Mouse (Mus musculus) monocyte, adult 59 days (primary cell): ENCODE data around the gene Psmc6. TPM values are rescaled to one million over a fixed set of nuclear protein-coding genes. Genes with fewer than 3 reads are reported as not detected.

Experiments used
- total RNA-seq, 2 experiments: library from RNA; stranded (reverse); gene quantifications; one replicate each; pipeline ENCODE4 v1.2.4; 2023

Psmc6 gene
- total RNA-seq: 10 to 100 TPM; 67.4 to 89.1 TPM

GRCm38 (mm10) chr14:45329589-45330181 is at the start of gene Psmc6:
Gene Psmc6 (plus strand): TSS chr14:45329788.

GRCm38 (mm10) chr14:45318426-45319236 is 11.0 kb upstream of the Psmc6 start, which contains the start of gene Ero1l:
Gene Ero1l (minus strand): TSS chr14:45318771.

DNA sequence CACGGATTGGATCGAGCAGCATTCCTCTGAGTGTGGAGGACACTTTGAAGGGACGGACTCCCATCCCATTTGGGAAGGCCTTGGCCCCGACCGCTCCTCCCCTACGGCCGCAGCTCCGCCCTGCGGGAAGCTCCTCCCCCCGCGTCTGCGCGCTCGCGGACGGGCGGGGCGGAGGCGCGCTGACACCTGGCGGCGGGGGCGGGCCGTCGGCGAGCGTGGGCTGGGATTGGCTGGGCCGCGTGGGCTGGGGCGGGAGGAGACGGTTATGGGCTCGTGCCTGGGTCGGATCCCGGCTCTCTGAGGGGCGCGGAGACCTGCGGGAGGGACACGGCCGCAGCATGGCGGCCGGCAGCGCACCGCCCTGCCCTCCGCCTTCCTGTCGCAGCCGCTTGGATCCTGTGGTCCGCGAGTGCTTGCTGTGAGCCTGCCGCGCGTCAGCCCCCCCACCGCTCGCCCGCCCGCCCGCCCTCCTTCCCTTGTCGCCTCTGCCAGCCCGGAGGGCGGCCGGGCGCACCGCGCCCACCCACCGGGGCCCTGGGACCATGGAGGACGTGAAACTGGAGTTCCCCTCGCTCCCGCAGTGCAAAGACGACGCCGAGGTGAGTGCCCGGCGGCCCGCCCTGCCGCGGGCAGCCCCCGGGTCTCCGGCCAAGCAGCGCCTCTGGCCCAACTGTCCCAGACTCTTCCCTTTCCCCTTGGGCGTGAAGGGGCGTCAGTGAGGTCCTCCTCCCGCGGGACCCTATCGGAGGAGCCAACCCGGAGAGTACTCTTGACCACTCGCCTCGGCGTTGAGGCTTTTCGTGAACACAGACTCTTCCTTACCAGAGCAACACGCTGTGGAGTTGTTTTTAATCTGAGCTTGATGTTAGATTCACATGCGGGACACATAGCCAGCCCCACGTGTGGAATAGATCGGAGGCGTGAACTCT is 21.6 kb downstream of the Psmc6 start, which contains the start of gene Styx:
Gene Styx (plus strand): TSS at position 163 of the 929 bp plus-strand sequence.

Other genes starting within 250 kb of the Psmc6 start
- 1 to 10 TPM; 4.2 to 5.9 TPM for gene Gpr137c, start 110.1 kb upstream of the Psmc6 start, total RNA-seq
- 10 to 100 TPM; 33.1 to 35.0 TPM for gene Txndc16, start 109.5 kb upstream of the Psmc6 start, total RNA-seq
- 10 to 100 TPM; 21.7 to 24.1 TPM for gene Ero1l, start 11.0 kb upstream of the Psmc6 start, total RNA-seq
- 10 to 100 TPM; 17.0 to 22.5 TPM for gene Styx, start 21.3 kb downstream of the Psmc6 start, total RNA-seq
- gene Gnpnat1, start 75.1 kb downstream of the Psmc6 start, total RNA-seq: 10 to 100 TPM; 14.1 to 20.4 TPM
- under 1 TPM; 0.34 to 0.52 TPM for gene Fermt2, start 200.3 kb downstream of the Psmc6 start, total RNA-seq